Comparison of ENCODE assay signal across 8 mouse cellular contexts in the genomic region with DNA sequence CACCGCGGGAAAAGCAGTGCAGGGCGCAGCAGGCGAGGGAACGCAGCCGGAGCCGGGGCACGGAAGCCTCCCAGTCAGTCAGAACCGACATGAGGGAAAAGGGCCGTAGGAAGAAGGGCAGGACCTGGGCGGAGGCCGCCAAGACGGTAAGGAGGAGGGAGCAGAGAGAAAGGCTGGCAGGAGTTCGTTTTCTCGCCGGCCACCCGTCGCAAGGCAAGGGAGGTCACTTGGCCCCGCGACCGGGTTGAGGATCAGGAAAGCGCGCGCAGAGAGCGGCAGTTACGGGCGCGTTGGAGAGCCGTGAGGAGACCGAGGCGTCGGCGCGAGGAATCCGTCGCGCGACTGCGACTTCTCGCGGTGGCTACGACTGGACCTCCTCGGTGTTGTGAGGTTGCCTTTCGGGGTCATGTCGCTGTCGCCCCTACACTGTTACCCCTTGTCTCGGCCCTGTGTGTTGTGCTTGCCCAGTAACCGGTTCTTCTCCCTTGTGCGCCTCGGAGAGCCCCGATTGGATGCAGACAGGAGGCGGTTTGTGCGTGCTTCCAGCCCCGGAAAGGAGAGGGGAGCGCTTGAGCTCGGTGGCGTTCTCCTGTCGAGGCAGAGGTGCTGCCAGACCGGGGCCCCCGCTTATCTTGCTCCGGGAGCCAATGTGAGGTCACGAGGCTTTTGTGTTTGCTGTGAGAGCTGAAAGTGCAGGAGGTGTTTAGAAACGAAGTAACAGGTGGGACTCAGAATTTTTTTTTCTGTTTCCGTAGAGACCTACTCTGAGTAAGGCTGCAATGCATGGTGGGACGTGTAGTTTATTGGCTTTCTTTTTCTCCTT. TPM values are rescaled to one million over a fixed set of nuclear protein-coding genes. Genes with fewer than 3 reads are reported as not detected.
DNase-seq lines count a peak whose midpoint lies in the region; ATAC-seq and TF ChIP-seq lines count a peak whose summit lies in the region.

No protein-coding gene starts in this region.

- H3K27ac ChIP-seq in bone marrow macrophage, adult 2 months (ENCODE audit: insufficient read depth, low read depth, low read length) = peak overlapping the region; percentile 93
- H3K27ac ChIP-seq in embryonic facial prominence, embryonic 15.5 days (replicated peaks) = peak overlapping the region; percentile 97
- peak overlapping the region; percentile 94 for H3K27ac ChIP-seq in limb, embryonic 14.5 days (replicated peaks; ENCODE audit: low read depth, low read length)
- peak overlapping the region; percentile 92 for H3K27ac ChIP-seq in midbrain, embryonic 16.5 days (ENCODE audit: low read length)
- H3K27ac ChIP-seq in spleen, adult 2 months (ENCODE audit: insufficient read depth, low read length) = peak overlapping the region; percentile 95

- TF ChIP-seq POLR2A in bone marrow macrophage, adult 2 months (IDR thresholded peaks at IDR 0.05; ENCODE audit: borderline replicate concordance, low read depth, low read length) = no peak
- TF ChIP-seq POLR2A in limb, embryonic 14.5 days (IDR thresholded peaks at IDR 0.05; ENCODE audit: borderline replicate concordance, extremely low read depth, insufficient read depth, insufficient read length) = no peak
- TF ChIP-seq POLR2A in spleen, adult 2 months (IDR thresholded peaks at IDR 0.05; ENCODE audit: low read depth, low read length) = no peak

- H3K36me3 ChIP-seq in embryonic facial prominence, embryonic 15.5 days = no peaks in the 10 kb centered on the region
- no peaks in the 10 kb centered on the region for H3K36me3 ChIP-seq in limb, embryonic 14.5 days (ENCODE audit: control insufficient read depth, insufficient read depth, low read length)
- H3K36me3 ChIP-seq in midbrain, embryonic 16.5 days (ENCODE audit: control insufficient read depth, insufficient read depth, low read length) = no peaks in the 10 kb centered on the region
- H3K36me3 ChIP-seq in spleen, adult 2 months (ENCODE audit: control insufficient read depth, insufficient read depth, low read length) = no peaks in the 10 kb centered on the region

- under 1% methylated on average over 65 of the region's 65 CpGs for WGBS in embryonic facial prominence, embryonic 15.5 days
- under 1% methylated on average over 55 of the region's 65 CpGs for WGBS in limb, embryonic 14.5 days
- WGBS in midbrain, embryonic 16.5 days = under 1% methylated on average over 65 of the region's 65 CpGs
- WGBS in spleen, adult 2 months = under 1% methylated on average over 65 of the region's 65 CpGs

- H3K4me2 ChIP-seq in embryonic facial prominence, embryonic 15.5 days (replicated peaks) = peak overlapping the region; percentile 51
- peak overlapping the region; percentile 46 for H3K4me2 ChIP-seq in limb, embryonic 14.5 days (replicated peaks; ENCODE audit: low read depth, low read length, severe bottlenecking)
- peak overlapping the region; percentile 50 for H3K4me2 ChIP-seq in midbrain, embryonic 16.5 days (ENCODE audit: low read length)

- H3K9ac ChIP-seq in embryonic facial prominence, embryonic 15.5 days = peak overlapping the region; percentile 95
- peak overlapping the region; percentile 91 for H3K9ac ChIP-seq in limb, embryonic 14.5 days (ENCODE audit: low read depth, low read length, severe bottlenecking)
- peak overlapping the region; percentile 79 for H3K9ac ChIP-seq in midbrain, embryonic 16.5 days (ENCODE audit: low read depth, low read length)

- peak; percentile 44 for ATAC-seq in embryonic facial prominence, embryonic 15.5 days (ENCODE audit: insufficient number of reproducible peaks, low FRiP score, low TSS enrichment, low read depth)
- ATAC-seq in limb, embryonic 14.5 days (ENCODE audit: low FRiP score, low read depth) = peak; percentile 38
- peak; percentile 63 for ATAC-seq in midbrain, embryonic 16.5 days

- H3K4me3 ChIP-seq in bone marrow macrophage, adult 2 months (ENCODE audit: insufficient read depth, low read length) = peak overlapping the region; percentile 91
- peak overlapping the region; percentile 70 for H3K4me3 ChIP-seq in embryonic facial prominence, embryonic 15.5 days (replicated peaks)
- H3K4me3 ChIP-seq in limb, embryonic 14.5 days (replicated peaks; ENCODE audit: low read length) = peak overlapping the region; percentile 98
- peak overlapping the region; percentile 95 for H3K4me3 ChIP-seq in midbrain, embryonic 16.5 days (ENCODE audit: low read depth, low read length)
- H3K4me3 ChIP-seq in spleen, adult 2 months (ENCODE audit: extremely low read depth, insufficient read depth, insufficient read length) = peak overlapping the region; percentile 90

- H3K27me3 ChIP-seq in embryonic facial prominence, embryonic 15.5 days = no peaks in the 10 kb centered on the region
- no peaks in the 10 kb centered on the region for H3K27me3 ChIP-seq in limb, embryonic 14.5 days (ENCODE audit: control insufficient read depth, insufficient read depth, low read length)
- H3K27me3 ChIP-seq in midbrain, embryonic 16.5 days (ENCODE audit: control insufficient read depth, insufficient read depth, low read depth, low read length) = no peaks in the 10 kb centered on the region
- H3K27me3 ChIP-seq in spleen, adult 2 months (ENCODE audit: control insufficient read depth, insufficient read depth, low read length) = no peaks in the 10 kb centered on the region

- 0 out of 2 replicates have a peak, but pooled peaks have one; percentile 8 for TF ChIP-seq CTCF in bone marrow macrophage, adult 2 months (IDR thresholded peaks at IDR 0.05; ENCODE audit: low read depth, low read length)
- no peak for TF ChIP-seq CTCF in spleen, adult 2 months (IDR thresholded peaks at IDR 0.05; ENCODE audit: extremely low read depth, insufficient read depth, insufficient read length, insufficient replicate concordance)

- peak; percentile 86 for DNase-seq in A20 (ENCODE audit: low read depth, low spot score)
- peak; percentile 78 for DNase-seq in heart, adult 8-10 months (ENCODE audit: low spot score)
- DNase-seq in kidney, adult 8-10 months = peak; percentile 68 to 71
- DNase-seq in limb, embryonic 14.5 days (ENCODE audit: low spot score) = peak; percentile 83
- DNase-seq in spleen, adult 2 months (ENCODE audit: low read depth in 1 of 2, low spot score in 2 of 2) = peak; percentile 54

- peaks cover 35% of the 10 kb centered on the region for H3K4me1 ChIP-seq in bone marrow macrophage, adult 2 months (ENCODE audit: control insufficient read depth, insufficient read depth, low read length)
- peaks cover 12% of the 10 kb centered on the region for H3K4me1 ChIP-seq in embryonic facial prominence, embryonic 15.5 days
- peaks cover 9% of the 10 kb centered on the region; the same call in 1 of the 2 replicates for H3K4me1 ChIP-seq in limb, embryonic 14.5 days (ENCODE audit: control insufficient read depth, insufficient read depth, low read length)
- peaks cover 20% of the 10 kb centered on the region for H3K4me1 ChIP-seq in midbrain, embryonic 16.5 days (ENCODE audit: control insufficient read depth, insufficient read depth, low read length)
- 0 out of 2 replicates have a peak, but pooled peaks cover 3% of the 10 kb centered on the region for H3K4me1 ChIP-seq in spleen, adult 2 months (ENCODE audit: control insufficient read depth, insufficient read depth, insufficient read length)

- no peaks in the 10 kb centered on the region for H3K9me3 ChIP-seq in embryonic facial prominence, embryonic 15.5 days (replicated peaks)
- no peaks in the 10 kb centered on the region for H3K9me3 ChIP-seq in limb, embryonic 14.5 days (ENCODE audit: control insufficient read depth, low read length)
- H3K9me3 ChIP-seq in midbrain, embryonic 16.5 days (replicated peaks; ENCODE audit: control insufficient read depth, low read length, poor library complexity, severe bottlenecking) = no peaks in the 10 kb centered on the region

RNA-seq across cellular contexts. Expression of gene Asxl2, which starts 0.6 kb away (rescaled TPM):
- 39.3 and 42.1 TPM in 2 replicates for polyA plus RNA-seq in bone marrow macrophage, adult 2 months (2012; ENCODE audit: insufficient read depth, insufficient read length, missing spikeins)
- 17.7 and 18.0 TPM in 2 replicates for polyA plus RNA-seq in embryonic facial prominence, embryonic 15.5 days (2015; fragmentation: Nextera tagmentation; extraction: Ambion mirVana)
- 10 to 100 TPM; 18.3 to 26.2 (median 22.3) TPM for total RNA-seq in heart, adult 8-10 months (2022)
- polyA plus RNA-seq in limb, embryonic 14.5 days (2012; rRNA removed) = 13.1 and 13.6 TPM in 2 replicates
- 14.7 TPM in 2 replicates for polyA plus RNA-seq in limb, embryonic 14.5 days (2014; fragmentation: Nextera tagmentation; extraction: Ambion mirVana)
- polyA plus RNA-seq in midbrain, embryonic 16.5 days (2015; fragmentation: Nextera tagmentation; extraction: Ambion mirVana) = 10.9 and 13.0 TPM in 2 replicates
- 7.1 and 7.7 TPM in 2 replicates for polyA plus RNA-seq in spleen, adult 2 months (2012; rRNA removed)

Comparison
In these comparisons a context has a peak if more than half of its experiments do, and no peak if none do; other contexts are left out.
1. Peak in every context shown above with its lines: DNase-seq, ATAC-seq, H3K4me3 ChIP-seq and H3K27ac ChIP-seq.